Mouse (Mus musculus) pancreas, adult 10 weeks (tissue): Measurements from ENCODE around the gene Il11ra2. TPM values are rescaled to one million over a fixed set of nuclear protein-coding genes. Genes with fewer than 3 reads are reported as not detected.

Experiments
- polyA plus RNA-seq: library from polyadenylated mRNA; stranded (reverse); fragments of 350-450 nt; fragmentation: Illumina TruSeq; extraction: RNeasy Lipid Tissue Mini Kit (QIAGEN cat#74804); gene quantifications from one replicate; pipeline ENCODE4 v1.2.3, GENCODE M21; 2015; ENCODE audit warnings: low read depth, low replicate concordance; ENCODE audit not compliant: insufficient read depth

The Il11ra2 gene
- polyA plus RNA-seq: not detected

DNA sequence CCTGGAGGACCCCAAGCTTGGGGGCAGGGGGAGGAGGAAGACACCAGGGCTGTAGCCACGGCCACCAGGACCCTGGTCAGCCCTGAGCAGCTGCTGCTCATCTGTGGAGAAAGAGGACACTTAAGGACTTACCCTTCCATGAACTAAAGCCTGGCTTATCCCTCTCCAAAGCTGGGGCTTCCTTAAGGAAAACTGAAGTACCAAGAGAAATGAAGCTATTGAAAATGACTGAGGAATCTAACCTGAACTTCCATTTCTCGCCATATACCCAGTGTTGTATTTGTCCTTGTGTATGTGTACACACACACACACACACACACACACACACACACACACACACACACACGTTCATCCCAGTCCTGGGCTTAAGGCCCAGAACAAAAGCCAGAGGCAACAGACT lies at the start of gene Il11ra2:
Il11ra2 (minus strand) TSS at position 101 of the 400 bp plus-strand sequence.

GRCm38 (mm10) chr4:42654951-42655350 lies 6.7 kb downstream of the Il11ra2 start, which contains the start of gene Ccl27b:
Ccl27b (plus strand) TSS chr4:42655251.

GRCm38 (mm10) chr4:42629419-42629818 lies 32.3 kb downstream of the Il11ra2 start, which contains the start of gene Gm2564:
Gm2564 (plus strand) TSS chr4:42629719.

GRCm38 (mm10) chr4:42611895-42612294 lies 49.8 kb downstream of the Il11ra2 start, which contains the start of gene Gm10591:
Gm10591 (plus strand) TSS chr4:42612195.

Other genes starting within 250 kb of the Il11ra2 start
- gene Gm21586, start 222.5 kb downstream of the Il11ra2 start, polyA plus RNA-seq: not detected
- gene Gm2163, start 195.1 kb downstream of the Il11ra2 start, polyA plus RNA-seq: not detected
- not detected for gene Fam205a2, start 133.7 kb downstream of the Il11ra2 start, polyA plus RNA-seq
- gene Gm10591, start 49.7 kb downstream of the Il11ra2 start, polyA plus RNA-seq: not detected
- gene Gm2564, start 32.2 kb downstream of the Il11ra2 start, polyA plus RNA-seq: 2.6 TPM
- gene Ccl27b, start 6.6 kb downstream of the Il11ra2 start, polyA plus RNA-seq: not detected
- gene 4930578G10Rik, start 73.7 kb upstream of the Il11ra2 start, polyA plus RNA-seq: not detected
- 5.0 TPM for gene Ccl19, start 94.7 kb upstream of the Il11ra2 start, polyA plus RNA-seq
- 63.2 TPM for gene Ccl21a, start 112.1 kb upstream of the Il11ra2 start, polyA plus RNA-seq
- gene Fam205a1, start 192.0 kb upstream of the Il11ra2 start, polyA plus RNA-seq: not detected
- gene Gm12394, start 194.9 kb upstream of the Il11ra2 start, polyA plus RNA-seq: not detected
- not detected for gene Fam205c, start 212.3 kb upstream of the Il11ra2 start, polyA plus RNA-seq